Mouse (Mus musculus) ES-Bruce4 (cell line): Measurements from ENCODE around the gene Slc25a31.

Experiments used
- CTCF ChIP-seq: IDR thresholded peaks from one replicate; pipeline ENCODE4 v1.8.1; 2011; ENCODE audit warnings: low read depth, low read length
- EP300 ChIP-seq: IDR thresholded peaks from 2 replicates; pipeline ENCODE4 v1.6.1; 2011; ENCODE audit warnings: low read depth, low read length; ENCODE audit not compliant: insufficient read depth

DNA sequence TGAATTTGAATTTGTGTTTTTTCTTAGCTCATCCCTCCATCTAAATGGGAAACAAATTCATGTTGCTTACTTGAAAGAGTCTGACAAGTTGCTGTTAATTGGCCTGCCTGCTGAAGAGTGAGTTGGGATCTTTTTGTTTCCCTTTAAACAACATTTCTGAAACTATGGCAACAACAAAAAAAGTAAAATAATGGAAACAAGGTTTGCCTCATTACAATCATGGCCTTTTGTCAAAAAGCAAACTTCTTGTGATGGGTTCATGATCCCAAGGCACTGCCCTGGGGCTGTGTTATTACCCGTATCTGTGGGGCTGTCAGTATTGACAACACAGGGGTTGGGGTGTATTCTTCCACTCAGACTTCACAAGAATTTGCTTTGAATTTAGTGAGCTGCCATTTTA, 29.8 kb upstream of the Slc25a31 start:
- TF ChIP-seq CTCF (no peak), EP300 (no peak)
